Mouse (Mus musculus): ENCODE data around the gene C130026I21Rik. TPM values are rescaled to one million over a fixed set of nuclear protein-coding genes. Genes with fewer than 3 reads are reported as not detected.
"Not testable (repeated sequence)": the region's sequence is repeated elsewhere in the genome, so short reads cannot be mapped to it uniquely, and the experiment has no call there.

The C130026I21Rik gene
- polyA plus RNA-seq, 1 experiment = not detected

DNA sequence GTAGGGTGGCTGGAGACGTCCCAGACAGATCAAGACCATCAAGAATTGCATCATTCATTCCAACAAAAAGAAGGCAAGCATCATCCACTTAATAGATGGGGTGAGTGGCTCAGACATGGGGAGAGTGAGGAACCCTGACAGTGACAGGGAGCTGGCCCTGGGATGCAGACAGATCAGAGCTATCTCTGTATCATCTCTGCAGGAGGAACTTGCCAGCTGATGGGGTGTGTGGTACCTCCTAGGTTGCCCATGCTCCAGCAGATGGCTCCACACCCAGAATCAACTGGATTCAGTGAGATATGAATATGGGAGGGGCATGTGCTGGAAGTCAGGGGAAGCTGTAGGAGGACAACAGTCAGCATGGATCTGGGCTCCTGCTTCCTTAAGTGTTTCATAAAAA lies 275.9 kb downstream of the C130026I21Rik start:
- WGBS = no CpG with 5 or more reads among the region's 1 CpGs
- H3K4me3 ChIP-seq (replicated peaks; ENCODE audit: insufficient read depth, low read depth, low read length); DNase-seq; H3K4me1 ChIP-seq (ENCODE audit: control insufficient read depth, insufficient read depth, low read length); H3K27ac ChIP-seq (ENCODE audit: insufficient read depth, low read length); H3K27me3 ChIP-seq (ENCODE audit: control insufficient read depth, insufficient read depth, low read length): not testable (repeated sequence)

DNA sequence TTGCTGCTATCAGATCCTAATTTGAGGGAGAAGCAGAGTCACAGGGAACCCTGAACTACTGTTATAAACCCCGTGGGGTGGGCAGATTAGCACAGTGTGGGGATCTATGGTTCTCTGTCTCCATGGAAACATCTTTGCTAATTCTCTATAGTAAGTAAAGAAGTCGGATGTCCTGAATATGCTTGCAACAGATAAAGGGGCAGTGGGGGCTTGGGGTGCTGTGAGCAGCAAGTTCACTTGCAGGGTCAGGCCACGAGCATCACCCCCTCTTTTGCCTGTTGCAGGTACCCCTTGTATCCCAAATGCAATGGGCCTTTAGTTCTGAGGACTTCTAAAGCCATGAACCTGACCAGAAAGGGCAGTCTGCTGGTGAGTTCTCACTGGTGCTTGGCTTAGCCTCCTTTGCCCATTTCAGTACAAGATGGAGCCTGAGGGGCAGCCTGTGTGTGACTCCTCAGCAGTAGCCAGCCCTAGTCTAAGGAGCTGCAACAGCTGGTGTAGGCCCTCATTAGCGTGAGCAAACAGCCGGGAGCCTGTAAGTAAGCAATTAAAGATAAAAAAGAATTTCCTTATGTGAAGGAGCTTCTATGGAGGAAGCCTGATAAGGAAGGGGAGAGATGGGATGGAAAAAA lies 276.6 kb downstream of the C130026I21Rik start:
- not testable (repeated sequence) for DNase-seq; H3K4me1 ChIP-seq (ENCODE audit: control insufficient read depth, insufficient read depth, low read length); H3K27ac ChIP-seq (ENCODE audit: insufficient read depth, low read length); H3K27me3 ChIP-seq (ENCODE audit: control insufficient read depth, insufficient read depth, low read length); H3K4me3 ChIP-seq (replicated peaks; ENCODE audit: insufficient read depth, low read depth, low read length)
- 20% methylated on average over 2 of the region's 5 CpGs for WGBS

DNA sequence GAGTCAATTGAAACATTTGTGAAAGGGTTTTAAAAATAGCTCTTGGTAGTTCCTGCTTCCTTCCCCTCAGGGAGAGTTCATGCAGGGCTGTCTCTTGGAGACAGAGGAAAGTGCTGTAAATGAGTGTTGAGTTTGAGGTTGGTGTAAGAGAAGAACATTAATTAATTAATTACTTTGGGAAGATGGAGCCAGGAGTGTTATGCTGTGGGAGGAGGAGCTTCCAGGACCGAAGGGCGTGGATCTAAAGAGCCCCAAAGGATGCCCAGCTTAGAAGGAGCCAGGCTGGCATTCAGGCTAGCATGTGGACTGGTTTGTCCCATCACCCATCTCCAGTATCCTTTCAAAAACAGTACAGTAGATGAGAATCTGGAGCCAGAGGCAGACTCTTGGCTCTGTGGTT lies 277.1 kb downstream of the C130026I21Rik start:
- WGBS = no CpG with 5 or more reads among the region's 2 CpGs
- H3K4me3 ChIP-seq (replicated peaks; ENCODE audit: insufficient read depth, low read depth, low read length); H3K27ac ChIP-seq (ENCODE audit: insufficient read depth, low read length); H3K4me1 ChIP-seq (ENCODE audit: control insufficient read depth, insufficient read depth, low read length); DNase-seq; H3K27me3 ChIP-seq (ENCODE audit: control insufficient read depth, insufficient read depth, low read length): not testable (repeated sequence)

DNA sequence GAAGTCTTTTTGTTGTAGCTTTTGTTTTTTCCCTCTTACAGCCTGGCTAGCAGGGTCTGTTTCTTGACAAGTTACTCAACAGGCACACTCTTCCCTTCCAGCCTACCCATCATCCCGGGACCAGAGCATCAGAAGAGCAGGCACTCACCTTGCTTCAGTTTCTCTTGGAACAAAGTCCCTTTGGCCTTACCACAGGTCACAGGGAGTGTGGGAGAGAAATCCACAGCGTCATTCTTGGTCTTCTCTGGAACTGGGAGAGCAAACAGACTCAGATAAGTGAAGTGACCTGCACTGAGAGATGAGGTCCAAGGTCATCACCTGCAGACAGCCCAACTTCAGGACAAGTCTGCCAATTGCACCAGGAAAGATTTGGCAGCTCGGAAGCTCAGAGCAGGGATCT lies 277.5 kb downstream of the C130026I21Rik start:
- DNase-seq; H3K27me3 ChIP-seq (ENCODE audit: control insufficient read depth, insufficient read depth, low read length); H3K4me1 ChIP-seq (ENCODE audit: control insufficient read depth, insufficient read depth, low read length); H3K27ac ChIP-seq (ENCODE audit: insufficient read depth, low read length); H3K4me3 ChIP-seq (replicated peaks; ENCODE audit: insufficient read depth, low read depth, low read length): not testable (repeated sequence)
- WGBS = no CpG with 5 or more reads among the region's 3 CpGs

DNA sequence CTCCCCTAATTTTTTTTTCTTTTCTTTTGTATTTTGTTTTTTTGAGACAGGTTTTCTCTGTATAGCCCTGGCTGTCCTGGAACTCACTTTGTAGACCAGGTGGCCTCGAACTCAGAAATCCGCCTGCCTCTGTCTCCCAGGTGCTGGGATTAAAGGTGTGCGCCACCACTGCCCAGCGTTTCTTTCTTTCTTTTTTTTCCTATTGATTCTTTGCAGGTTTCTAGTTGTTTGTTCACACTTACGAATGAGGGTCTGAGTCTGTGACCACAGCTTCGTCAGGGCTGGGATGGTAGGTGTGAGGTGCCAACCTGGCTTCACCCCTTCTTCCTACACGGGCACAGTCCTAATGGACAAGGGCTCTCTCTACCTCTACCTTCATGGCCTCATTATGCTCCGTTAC lies 281.3 kb downstream of the C130026I21Rik start:
- not testable (repeated sequence) for DNase-seq; H3K27me3 ChIP-seq (ENCODE audit: control insufficient read depth, insufficient read depth, low read length); H3K4me3 ChIP-seq (replicated peaks; ENCODE audit: insufficient read depth, low read depth, low read length); H3K4me1 ChIP-seq (ENCODE audit: control insufficient read depth, insufficient read depth, low read length); H3K27ac ChIP-seq (ENCODE audit: insufficient read depth, low read length)
- 80% methylated on average over 7 of the region's 8 CpGs for WGBS

DNA sequence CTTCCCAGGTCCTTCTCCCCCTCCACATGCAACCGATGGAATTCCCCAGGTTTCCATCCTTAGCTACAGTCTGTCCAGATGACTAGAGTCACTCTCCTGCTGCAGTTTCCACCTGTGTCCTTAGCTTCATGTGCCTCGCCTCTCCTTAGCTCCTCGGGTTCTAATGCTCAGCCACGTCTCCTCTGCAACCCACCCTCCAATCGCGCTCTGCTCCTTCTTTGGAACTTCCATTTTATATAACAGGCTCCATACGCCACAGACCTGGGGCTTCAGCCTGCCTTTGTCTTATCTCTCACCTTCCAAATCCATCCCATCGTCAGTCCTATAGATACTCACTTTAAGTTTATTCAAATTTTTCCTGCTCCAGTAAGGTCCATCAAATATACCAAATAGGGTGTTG lies 282.6 kb downstream of the C130026I21Rik start:
- H3K27me3 ChIP-seq (ENCODE audit: control insufficient read depth, insufficient read depth, low read length); H3K27ac ChIP-seq (ENCODE audit: insufficient read depth, low read length); H3K4me1 ChIP-seq (ENCODE audit: control insufficient read depth, insufficient read depth, low read length); DNase-seq; H3K4me3 ChIP-seq (replicated peaks; ENCODE audit: insufficient read depth, low read depth, low read length): not testable (repeated sequence)
- WGBS = 77% methylated on average over 8 of the region's 8 CpGs

DNA sequence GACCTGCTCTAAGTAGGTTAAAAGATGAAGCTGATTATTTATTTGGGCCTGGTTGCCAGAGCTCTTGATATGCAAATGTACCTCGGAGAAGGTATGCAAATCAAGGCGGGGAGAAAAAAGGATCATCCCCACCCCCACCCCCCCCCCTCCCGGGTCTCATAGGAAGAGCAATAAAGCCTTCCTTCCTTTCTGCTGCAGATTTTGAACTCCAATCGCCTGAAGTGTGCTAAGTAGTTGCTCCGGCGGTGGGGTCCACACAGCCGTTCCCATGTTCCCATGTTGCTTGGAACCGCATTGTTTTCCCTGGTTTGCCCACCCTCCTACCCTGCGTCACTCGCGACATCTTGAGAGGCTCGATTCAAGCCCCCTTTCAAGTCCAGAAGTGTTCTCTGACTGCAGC lies 308.6 kb downstream of the C130026I21Rik start:
- not testable (repeated sequence) for H3K4me1 ChIP-seq (ENCODE audit: control insufficient read depth, insufficient read depth, low read length); H3K4me3 ChIP-seq (replicated peaks; ENCODE audit: insufficient read depth, low read depth, low read length); DNase-seq; H3K27me3 ChIP-seq (ENCODE audit: control insufficient read depth, insufficient read depth, low read length); H3K27ac ChIP-seq (ENCODE audit: insufficient read depth, low read length)
- 12% methylated on average over 12 of the region's 12 CpGs for WGBS

DNA sequence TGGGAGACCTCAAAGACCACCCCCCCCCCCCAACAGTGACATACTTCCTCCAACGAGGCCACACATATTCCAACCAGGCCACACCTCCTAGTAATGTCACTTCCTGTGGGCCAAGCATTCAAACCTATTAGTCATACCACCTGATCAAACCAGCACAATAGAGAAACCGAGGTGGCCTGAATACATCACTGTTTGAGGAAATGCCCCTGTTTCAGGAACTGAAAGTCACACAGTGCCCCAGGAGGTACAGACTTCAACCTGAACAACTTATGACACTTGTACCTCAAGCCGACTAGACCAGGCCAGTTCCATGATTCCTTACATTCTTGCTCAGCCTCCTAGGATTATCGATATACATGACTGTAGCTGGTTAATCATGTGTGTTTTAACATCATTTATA lies 312.7 kb downstream of the C130026I21Rik start:
- not testable (repeated sequence) for H3K4me1 ChIP-seq (ENCODE audit: control insufficient read depth, insufficient read depth, low read length)
- 86% methylated on average over 4 of the region's 4 CpGs for WGBS

DNA sequence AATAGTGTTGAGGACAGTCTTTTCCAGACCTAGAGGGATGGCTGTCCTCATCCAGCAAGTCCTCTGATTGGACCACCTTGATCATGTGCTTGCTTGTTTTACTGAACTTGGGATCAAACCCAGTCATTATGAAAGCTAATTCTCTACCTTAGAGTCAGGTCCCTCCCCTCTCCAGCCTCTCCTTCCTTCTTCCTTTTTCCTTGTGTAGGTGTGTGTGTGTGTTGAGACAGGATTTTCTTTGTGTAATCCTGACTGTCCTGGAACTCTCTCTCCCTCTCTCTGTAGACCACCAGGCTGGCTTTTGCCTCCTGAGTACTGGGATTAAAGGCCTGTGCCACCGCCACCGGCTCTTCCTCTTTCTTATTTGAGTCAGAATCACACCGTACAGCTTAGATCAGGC lies 313.6 kb downstream of the C130026I21Rik start:
- H3K27me3 ChIP-seq (ENCODE audit: control insufficient read depth, insufficient read depth, low read length); H3K4me1 ChIP-seq (ENCODE audit: control insufficient read depth, insufficient read depth, low read length); H3K4me3 ChIP-seq (replicated peaks; ENCODE audit: insufficient read depth, low read depth, low read length); H3K27ac ChIP-seq (ENCODE audit: insufficient read depth, low read length); DNase-seq: not testable (repeated sequence)
- 86% methylated on average over 3 of the region's 3 CpGs for WGBS

More for the DNA sequence above, 312.7 kb downstream of the C130026I21Rik start:
- DNase-seq; H3K4me3 ChIP-seq (replicated peaks; ENCODE audit: insufficient read depth, low read depth, low read length); H3K27me3 ChIP-seq (ENCODE audit: control insufficient read depth, insufficient read depth, low read length); H3K27ac ChIP-seq (ENCODE audit: insufficient read depth, low read length): not testable (repeated sequence)
